Mouse (Mus musculus) midbrain, embryonic 14.5 days (tissue): Measurements from ENCODE around the gene Tenm2. TPM values are rescaled to one million over a fixed set of nuclear protein-coding genes. Genes with fewer than 3 reads are reported as not detected.

ENCODE experiments used
- ATAC-seq: fragments of 200-750 bp; cut with Nextera tagmentation; 2 replicates; pipeline ENCODE4 v1.8.0; 2017; ENCODE audit warnings: moderate number of reproducible peaks, moderate library complexity; ENCODE audit not compliant: low FRiP score, low TSS enrichment
- DNase-seq: peaks from one replicate; pipeline ENCODE4 v3.0.0-alpha.2; 2015
- H3K27ac ChIP-seq: fragments of 300-500 bp; sonication (generic); replicated peaks from 2 replicates; pipeline ENCODE4 v1.5.1; 2014; ENCODE audit warnings: mild to moderate bottlenecking, low read depth, low read length, moderate library complexity
- H3K27me3 ChIP-seq: fragments of 300-500 bp; sonication (generic); 2 replicates; pipeline ENCODE4 v1.6.1; 2014; ENCODE audit warnings: low read length, control low read depth, mixed read lengths; ENCODE audit not compliant: control insufficient read depth, insufficient read depth
- H3K36me3 ChIP-seq: fragments of 300-500 bp; sonication (generic); 2 replicates; pipeline ENCODE4 v1.6.1; 2014; ENCODE audit warnings: low read length, control low read depth; ENCODE audit not compliant: control insufficient read depth, insufficient read depth
- H3K4me1 ChIP-seq: fragments of 300-500 bp; sonication (generic); 2 replicates; pipeline ENCODE4 v1.6.1; 2014; ENCODE audit warnings: mild to moderate bottlenecking, antibody characterized with exemption, low read length, control low read depth; ENCODE audit not compliant: control insufficient read depth, insufficient read depth
- H3K4me2 ChIP-seq: fragments of 300-500 bp; sonication (generic); 2 replicates; pipeline ENCODE4 v1.6.1; 2014; ENCODE audit warnings: mild to moderate bottlenecking, low read length, moderate library complexity
- H3K4me3 ChIP-seq: fragments of 300-500 bp; sonication (generic); replicated peaks from 2 replicates; pipeline ENCODE4 v1.5.1; 2014; ENCODE audit warnings: low read depth, low read length
- H3K9ac ChIP-seq: fragments of 300-500 bp; sonication (generic); replicated peaks from 2 replicates; pipeline ENCODE4 v1.6.1; 2014; ENCODE audit warnings: mild to moderate bottlenecking, low read length, moderate library complexity
- H3K9me3 ChIP-seq: fragments of 300-500 bp; sonication (generic); 2 replicates; pipeline ENCODE4 v1.6.1; 2016; ENCODE audit warnings: low read length, control low read depth, mixed read lengths; ENCODE audit not compliant: control insufficient read depth
- WGBS: fragments of 180-500 bp; shearing (Covaris S2); extraction: QIAGEN DNeasy Blood & Tissue Kit; methylation state at CpG from one replicate; pipeline ENCODE4 v1.1.7; 2014; 5-methylcytosine and 5-hydroxymethylcytosine counted together
- polyA plus RNA-seq: library from polyadenylated mRNA; unstranded; fragments of >200 nt; fragmentation: Nextera tagmentation; extraction: Ambion mirVana; gene quantifications from 2 replicates; pipeline ENCODE4 v1.2.1, GENCODE M21; 2014

Tenm2 gene
- polyA plus RNA-seq, 1 experiment from 2014 or later, result 52.8 TPM

GRCm38 (mm10) chr11:36676446-36677284 is 559.1 kb downstream of the Tenm2 start:
- no peaks in the 10 kb centered on the region for H3K27me3 ChIP-seq
- H3K9ac ChIP-seq, result peak overlapping the region; percentile 81
- H3K36me3 ChIP-seq, result no peaks in the 10 kb centered on the region
- DNase-seq (peak; percentile 67), ATAC-seq (no peak)
- WGBS, result 9% methylated on average over 16 of the region's 16 CpGs
- H3K4me2 ChIP-seq, result peak overlapping the region; percentile 66
- H3K4me3 ChIP-seq, result peak overlapping the region; percentile 50
- no peaks in the 10 kb centered on the region for H3K9me3 ChIP-seq
- peaks cover 47% of the 10 kb centered on the region for H3K4me1 ChIP-seq
- H3K27ac ChIP-seq, result peak overlapping the region; percentile 96

- Histone ChIP-seq H3K9me3 (no peaks in the 10 kb centered on the region), H3K27me3 (no peaks in the 10 kb centered on the region), H3K4me3 (peak overlapping the region; percentile 50), H3K27ac (no peak overlapping the region), H3K4me1 (peaks cover 59% of the 10 kb centered on the region), H3K9ac (peak overlapping the region; percentile 81; the same call in 1 of the 2 replicates), H3K36me3 (no peaks in the 10 kb centered on the region), H3K4me2 (peak overlapping the region; percentile 66)
- no peak for ATAC-seq
- 70% methylated on average over 4 of the region's 4 CpGs for WGBS
- DNase-seq, result peak; percentile 62
Measured at GRCm38 (mm10) chr11:36674902-36675422, 560.8 kb downstream of the Tenm2 start.

GRCm38 (mm10) chr11:36674141-36674540 is 561.6 kb downstream of the Tenm2 start:
- DNase-seq (peak; percentile 73), ATAC-seq (no peak)
- no peaks in the 10 kb centered on the region for H3K36me3 ChIP-seq
- peak overlapping the region; percentile 46 for H3K9ac ChIP-seq
- peak overlapping the region; percentile 52; the same call in 1 of the 2 replicates for H3K27ac ChIP-seq
- no peaks in the 10 kb centered on the region for H3K9me3 ChIP-seq
- H3K27me3 ChIP-seq, result no peaks in the 10 kb centered on the region
- peak overlapping the region; percentile 66 for H3K4me2 ChIP-seq
- peaks cover 53% of the 10 kb centered on the region for H3K4me1 ChIP-seq
- H3K4me3 ChIP-seq, result peak overlapping the region; percentile 50
- WGBS, result 35% methylated on average over 5 of the region's 5 CpGs

GRCm38 (mm10) chr11:36671196-36671595 is 564.6 kb downstream of the Tenm2 start:
- DNase-seq, result peak; percentile 62
- no peak overlapping the region for H3K9ac ChIP-seq
- H3K4me3 ChIP-seq, result no peak overlapping the region
- ATAC-seq, result no peak
- 39% methylated on average over 9 of the region's 9 CpGs for WGBS
- H3K9me3 ChIP-seq, result no peaks in the 10 kb centered on the region
- peaks cover 46% of the 10 kb centered on the region for H3K4me1 ChIP-seq
- no peak overlapping the region for H3K27ac ChIP-seq
- no peaks in the 10 kb centered on the region for H3K36me3 ChIP-seq
- no peaks in the 10 kb centered on the region for H3K27me3 ChIP-seq
- H3K4me2 ChIP-seq, result peak overlapping the region; percentile 33

- 53% methylated on average over 1 of the region's 1 CpGs for WGBS
- no peaks in the 10 kb centered on the region for H3K27me3 ChIP-seq
- no peak overlapping the region for H3K27ac ChIP-seq
- H3K4me3 ChIP-seq, result no peak overlapping the region
- H3K36me3 ChIP-seq, result no peaks in the 10 kb centered on the region
- H3K4me1 ChIP-seq, result peaks cover 18% of the 10 kb centered on the region
- no peak overlapping the region for H3K9ac ChIP-seq
- ATAC-seq, result no peak
- H3K4me2 ChIP-seq, result no peak overlapping the region
- no peaks in the 10 kb centered on the region for H3K9me3 ChIP-seq
- DNase-seq, result no peak
Measured at GRCm38 (mm10) chr11:36664026-36664425, 571.7 kb downstream of the Tenm2 start.

GRCm38 (mm10) chr11:36663571-36663970 is 572.2 kb downstream of the Tenm2 start:
- no peaks in the 10 kb centered on the region for H3K9me3 ChIP-seq
- H3K4me2 ChIP-seq, result no peak overlapping the region
- no peak overlapping the region for H3K27ac ChIP-seq
- H3K27me3 ChIP-seq, result no peaks in the 10 kb centered on the region
- peaks cover 18% of the 10 kb centered on the region for H3K4me1 ChIP-seq
- ATAC-seq (no peak), DNase-seq (no peak)
- H3K4me3 ChIP-seq, result no peak overlapping the region
- 46% methylated on average over 3 of the region's 3 CpGs for WGBS
- H3K9ac ChIP-seq, result no peak overlapping the region
- H3K36me3 ChIP-seq, result no peaks in the 10 kb centered on the region

GRCm38 (mm10) chr11:36653656-36654323 is 582.0 kb downstream of the Tenm2 start:
- ATAC-seq (no peak), DNase-seq (no peak)
- H3K27ac ChIP-seq, result no peak overlapping the region
- H3K4me2 ChIP-seq, result no peak overlapping the region
- no peak overlapping the region for H3K9ac ChIP-seq
- no peaks in the 10 kb centered on the region for H3K9me3 ChIP-seq
- H3K4me3 ChIP-seq, result no peak overlapping the region
- WGBS, result 78% methylated on average over 9 of the region's 9 CpGs
- no peaks in the 10 kb centered on the region for H3K27me3 ChIP-seq
- H3K36me3 ChIP-seq, result no peaks in the 10 kb centered on the region
- peaks cover 16% of the 10 kb centered on the region for H3K4me1 ChIP-seq

- ATAC-seq (no peak), DNase-seq (no peak)
- no peaks in the 10 kb centered on the region for H3K27me3 ChIP-seq
- no peak overlapping the region for H3K4me3 ChIP-seq
- no peak overlapping the region for H3K27ac ChIP-seq
- H3K36me3 ChIP-seq, result no peaks in the 10 kb centered on the region
- WGBS, result 26% methylated on average over 1 of the region's 1 CpGs
- no peaks in the 10 kb centered on the region for H3K9me3 ChIP-seq
- no peak overlapping the region for H3K9ac ChIP-seq
- peaks cover 9% of the 10 kb centered on the region; the same call in 1 of the 2 replicates for H3K4me1 ChIP-seq
- H3K4me2 ChIP-seq, result no peak overlapping the region
Measured at GRCm38 (mm10) chr11:36647179-36647578, 588.6 kb downstream of the Tenm2 start.
